Mouse (Mus musculus) retina, postnatal 7 days (tissue): ENCODE data around the gene Armh3.
"Not testable (repeated sequence)": the region's sequence is repeated elsewhere in the genome, so short reads cannot be mapped to it uniquely, and the experiment has no call there.

ENCODE experiments used
- DNase-seq: peaks from one replicate; pipeline ENCODE4 v3.0.0-alpha.2; 2012; ENCODE audit warnings: low read depth, low spot score

The Armh3 gene

DNA sequence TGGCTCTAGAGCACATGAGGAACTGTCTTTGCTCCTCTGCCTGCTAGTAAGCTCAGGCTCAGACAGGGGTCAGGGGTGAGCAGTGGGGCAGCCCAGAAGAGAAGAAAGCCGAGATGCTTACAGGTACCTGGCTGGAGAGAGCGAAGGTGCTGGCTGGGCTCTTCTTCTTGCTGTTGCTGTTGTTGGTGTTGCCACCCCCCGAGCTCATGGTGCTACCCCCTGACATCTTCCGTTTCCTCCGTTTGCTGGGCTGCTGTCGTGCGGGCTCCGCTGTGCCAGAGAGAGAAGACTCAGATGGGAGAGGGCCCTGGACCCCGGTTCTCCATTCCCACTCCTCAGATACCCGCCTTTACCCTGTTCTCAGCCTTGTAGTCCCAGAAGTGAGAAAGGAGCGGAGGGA lies 35.6 kb upstream of the Armh3 start:
- no peak for DNase-seq

DNA sequence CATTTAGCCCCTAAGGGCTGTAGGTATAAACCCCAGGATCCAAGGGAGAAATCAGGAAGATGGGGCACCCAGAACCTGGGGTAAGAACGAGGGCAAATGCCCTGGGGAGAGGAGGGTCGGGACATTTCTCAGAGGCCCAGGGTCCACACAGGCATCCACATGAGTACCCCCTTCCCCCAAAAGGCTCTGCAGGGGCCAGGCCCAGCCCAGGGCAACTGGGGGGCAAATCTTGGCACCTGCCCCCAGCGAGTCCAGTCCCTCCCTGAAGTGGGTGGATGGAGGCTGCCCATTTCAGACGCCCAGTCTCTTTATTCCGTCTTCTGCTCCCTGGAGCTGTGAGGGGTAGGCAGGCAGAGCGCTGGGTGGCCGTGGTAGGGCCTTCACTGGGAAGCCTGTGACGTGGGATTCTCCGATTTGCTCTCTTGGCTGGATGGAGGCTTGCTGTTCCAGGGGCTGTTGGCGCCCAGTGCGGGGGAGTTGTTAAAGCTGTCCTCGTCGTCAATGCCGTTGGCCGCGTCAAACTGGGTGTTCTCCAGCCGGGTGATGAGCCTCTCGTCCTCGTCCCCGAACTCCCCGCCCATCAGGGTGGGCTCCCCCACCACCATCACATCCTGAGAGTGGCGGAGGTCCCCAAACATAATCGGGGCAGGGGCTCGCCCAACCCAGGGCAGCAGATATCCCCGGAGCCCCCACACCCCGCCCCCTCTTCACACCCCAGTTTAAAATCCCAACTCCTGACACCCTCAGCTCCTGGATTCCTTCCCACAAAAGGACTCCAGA lies 34.6 kb upstream of the Armh3 start:
- no peak for DNase-seq

DNA sequence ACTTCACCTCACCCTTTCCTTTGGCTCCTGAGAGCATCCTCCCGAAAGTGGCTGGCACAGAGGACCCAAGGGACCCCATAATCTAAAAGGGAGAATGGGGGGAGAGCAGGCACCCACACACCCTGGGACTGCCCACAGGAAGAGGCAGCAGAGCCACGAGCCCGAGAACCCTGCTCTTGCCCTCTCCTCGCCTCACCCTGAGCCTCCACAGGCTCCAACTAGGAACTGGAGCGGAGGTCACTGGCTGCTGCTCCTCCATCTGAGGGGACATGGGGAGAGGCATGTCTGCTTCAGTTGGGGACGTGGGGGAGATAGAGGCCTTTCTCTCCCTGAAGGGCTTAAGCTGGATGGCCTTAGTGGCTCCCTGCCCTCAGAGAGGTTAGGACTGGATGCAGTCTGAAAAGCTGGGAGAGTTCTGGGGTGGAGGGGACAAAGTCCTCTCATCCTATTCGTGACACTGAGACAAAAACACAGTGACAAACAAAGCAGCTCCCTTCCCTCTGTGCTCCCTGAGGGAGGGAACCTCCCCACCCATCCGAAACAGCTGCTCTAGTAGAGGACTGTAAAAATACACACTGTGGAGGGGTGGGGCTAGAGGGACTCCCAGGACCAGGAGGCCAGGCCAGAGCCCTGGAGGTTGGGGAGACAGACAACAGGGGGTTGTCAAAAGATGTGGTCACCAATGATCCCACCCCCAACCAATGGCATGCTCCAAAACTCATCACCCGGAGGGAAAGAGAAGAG lies 33.6 kb upstream of the Armh3 start:
- no peak for DNase-seq

DNA sequence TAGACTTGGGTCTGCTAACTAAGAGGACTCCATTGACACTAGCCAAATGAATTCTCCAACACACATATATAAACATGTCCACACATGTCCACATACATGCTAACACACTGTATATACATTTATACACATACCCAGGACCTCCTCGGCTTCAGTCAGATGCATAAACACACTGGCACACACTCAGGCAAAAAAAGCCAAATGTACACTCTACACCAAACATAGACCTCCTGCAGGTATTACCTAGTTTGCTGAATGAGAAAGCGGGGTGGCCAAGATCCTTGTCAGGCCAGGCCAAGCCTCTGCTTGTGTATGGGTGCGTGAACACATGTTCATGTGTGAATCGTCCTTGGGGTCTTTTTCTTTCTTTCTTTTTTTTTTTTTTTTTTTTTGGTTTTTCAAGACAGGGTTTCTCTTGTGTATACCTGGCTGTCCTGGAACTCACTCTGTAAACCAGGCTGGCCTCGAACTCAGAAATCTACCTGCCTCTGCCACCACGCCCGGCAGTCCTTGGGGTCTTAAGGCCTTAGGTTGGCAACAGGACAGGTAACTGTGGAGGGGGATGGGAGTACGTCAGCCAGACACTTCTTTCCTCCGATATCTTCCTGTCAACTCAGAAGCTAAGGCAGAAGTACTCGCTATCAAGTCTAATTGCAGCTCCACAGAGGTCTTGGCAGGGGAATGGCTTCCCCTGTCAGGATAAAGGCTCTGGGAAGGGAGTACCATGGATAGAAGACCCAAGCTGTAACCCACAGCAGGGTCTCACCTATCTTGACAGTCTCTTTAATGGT lies 32.1 kb upstream of the Armh3 start:
- no peak for DNase-seq

DNA sequence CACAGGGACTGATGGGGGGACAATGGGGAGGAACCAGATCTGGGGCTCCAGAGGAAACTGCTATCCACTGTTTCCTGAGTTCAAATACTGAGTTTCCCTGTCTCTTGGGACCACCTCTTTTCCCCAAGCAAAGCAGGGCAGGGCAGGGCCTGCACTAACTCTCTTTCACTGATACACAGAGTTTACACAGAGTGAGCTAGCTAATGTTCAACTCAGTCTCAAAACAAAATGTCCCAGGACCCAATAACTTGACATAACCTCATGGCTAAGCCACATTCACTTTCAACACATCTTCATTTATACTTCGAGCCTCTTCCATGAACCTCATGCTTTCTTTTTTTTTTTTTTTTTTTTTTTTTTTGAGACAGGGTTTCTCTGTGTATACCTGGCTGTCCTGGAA lies 31.4 kb upstream of the Armh3 start:
- no peak for DNase-seq

DNA sequence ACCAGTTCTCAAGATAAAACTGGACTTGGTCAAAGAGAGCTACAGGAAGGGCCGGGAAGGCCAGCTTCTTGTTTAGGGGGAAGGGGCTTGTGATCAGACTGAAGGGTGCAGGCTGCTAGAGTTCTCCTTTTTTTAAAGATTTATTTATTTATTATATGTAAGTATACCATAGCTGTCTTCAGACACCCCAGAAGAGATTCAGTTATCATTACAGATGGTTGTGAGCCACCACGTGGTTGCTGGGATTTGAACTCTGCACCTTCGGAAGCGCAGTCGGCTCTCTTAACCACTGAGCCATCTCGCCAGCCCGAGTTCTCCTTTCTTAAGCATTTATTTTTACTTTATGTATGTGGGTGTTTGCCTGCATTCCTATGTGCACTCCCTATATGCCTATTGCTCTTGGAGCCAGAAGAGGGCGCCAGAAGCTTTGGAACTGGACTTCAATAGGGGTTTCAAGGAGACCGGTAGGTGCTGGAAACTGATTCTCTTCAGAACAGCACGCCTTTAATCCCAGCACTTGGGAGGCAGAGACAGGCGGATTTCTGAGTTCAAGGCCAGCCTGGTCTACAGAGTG lies 30.5 kb upstream of the Armh3 start:
- DNase-seq = no peak

DNA sequence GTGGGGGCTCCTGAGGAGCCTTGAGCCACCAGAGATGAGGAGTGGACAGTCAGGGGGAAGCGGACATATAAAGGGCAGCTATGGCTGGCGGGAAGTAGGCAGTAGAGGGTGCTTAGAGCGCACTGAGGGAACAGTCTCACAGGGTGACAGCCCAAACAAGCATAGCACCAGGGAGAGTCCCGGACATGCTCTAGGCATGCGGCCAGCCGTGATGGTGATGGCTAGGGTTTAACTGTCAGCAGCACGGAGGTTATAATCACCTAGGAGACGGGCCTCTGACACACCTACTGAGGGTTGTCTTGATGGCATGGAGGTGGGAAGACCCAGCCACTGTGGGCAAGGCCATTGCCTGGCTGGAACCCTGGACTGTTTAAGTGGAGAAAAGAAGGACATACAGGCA lies 28.3 kb upstream of the Armh3 start:
- DNase-seq = no peak

DNA sequence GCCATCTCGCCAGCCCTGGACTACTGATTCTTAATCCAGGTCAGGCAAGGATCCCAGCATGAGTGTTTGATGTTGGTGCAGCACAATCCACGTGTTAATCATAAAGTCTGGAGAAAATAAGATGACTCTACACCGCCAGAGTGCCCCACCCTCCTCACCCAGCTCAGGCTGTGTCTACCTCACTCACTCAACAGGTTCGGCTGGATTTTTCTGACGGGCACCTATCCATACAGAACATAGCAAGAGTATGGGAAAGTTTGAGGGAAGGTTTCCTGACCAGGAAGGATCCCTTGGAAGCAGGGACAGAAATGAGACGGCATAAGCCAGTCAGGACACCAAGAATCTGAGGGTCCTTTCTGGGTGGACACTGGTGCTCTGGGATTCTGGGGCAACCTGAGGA lies 26.7 kb upstream of the Armh3 start:
- DNase-seq = no peak

DNA sequence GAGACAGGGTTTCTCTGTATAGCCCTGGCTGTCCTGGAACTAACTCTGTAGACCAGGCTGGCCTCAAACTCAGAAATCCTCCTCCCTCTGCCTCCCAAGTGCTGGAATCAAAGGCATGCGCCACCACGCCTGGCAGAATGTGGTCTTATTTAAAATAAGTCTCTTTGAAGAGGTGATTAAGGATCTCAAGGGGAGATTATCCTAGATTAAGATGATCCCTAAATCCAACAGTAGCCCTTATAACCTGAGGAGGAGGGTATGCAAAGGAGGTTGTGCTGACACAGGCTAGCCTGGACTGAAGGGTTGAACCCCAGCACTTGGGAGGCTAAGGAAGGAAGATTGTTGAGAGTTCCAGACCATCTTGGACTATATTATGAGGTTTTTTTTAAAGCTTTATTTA lies 17.7 kb upstream of the Armh3 start:
- DNase-seq = peak; percentile 61

DNA sequence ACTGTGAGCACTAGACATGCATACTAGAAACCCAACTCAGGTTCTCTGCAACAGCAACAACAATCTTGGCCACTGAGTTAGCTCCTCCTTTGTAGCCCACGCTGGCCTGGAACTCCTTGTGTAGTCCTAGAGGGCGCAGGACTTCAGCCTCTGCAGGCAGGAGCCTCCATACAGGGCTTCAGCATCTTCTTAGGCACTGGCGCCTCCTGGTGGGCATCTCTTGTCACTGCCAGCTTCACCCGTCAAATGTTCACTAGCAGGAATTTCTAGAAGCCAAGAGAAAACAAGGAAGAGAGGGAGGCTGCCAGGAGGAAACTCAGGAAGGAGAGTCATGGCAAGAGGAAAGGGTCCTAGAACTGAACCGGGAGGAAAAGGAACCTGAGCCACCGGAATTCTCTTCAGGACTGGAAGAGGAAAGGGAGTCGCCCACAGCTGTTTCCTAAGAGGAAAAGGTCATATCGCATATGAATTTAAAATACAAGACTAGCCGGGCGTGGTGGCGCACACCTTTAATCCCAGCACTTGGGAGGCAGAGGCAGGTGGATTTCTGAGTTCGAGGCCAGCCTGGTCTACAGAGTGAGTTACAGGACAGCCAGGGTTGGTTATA lies 16.4 kb upstream of the Armh3 start:
- DNase-seq = peak; percentile 80

DNA sequence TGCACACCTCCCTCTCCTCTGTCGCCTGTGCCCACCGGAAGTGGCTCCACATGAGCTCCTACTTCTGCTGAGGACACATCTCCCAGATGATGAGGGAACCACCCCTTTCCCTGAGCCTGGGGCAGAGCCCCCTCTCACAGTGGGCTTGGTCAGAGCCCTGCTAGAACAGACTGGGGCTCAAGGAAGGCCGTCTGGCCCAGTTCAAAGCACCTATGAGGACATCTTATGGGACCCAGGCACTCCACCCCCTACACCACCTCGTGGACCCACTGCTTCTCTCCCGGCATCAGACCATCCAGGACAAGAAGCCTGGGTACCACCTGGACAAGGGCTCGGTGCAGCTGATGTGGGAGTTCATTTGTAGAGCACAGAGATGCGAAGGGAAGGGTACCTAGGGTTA lies 7.4 kb upstream of the Armh3 start:
- no peak for DNase-seq

DNA sequence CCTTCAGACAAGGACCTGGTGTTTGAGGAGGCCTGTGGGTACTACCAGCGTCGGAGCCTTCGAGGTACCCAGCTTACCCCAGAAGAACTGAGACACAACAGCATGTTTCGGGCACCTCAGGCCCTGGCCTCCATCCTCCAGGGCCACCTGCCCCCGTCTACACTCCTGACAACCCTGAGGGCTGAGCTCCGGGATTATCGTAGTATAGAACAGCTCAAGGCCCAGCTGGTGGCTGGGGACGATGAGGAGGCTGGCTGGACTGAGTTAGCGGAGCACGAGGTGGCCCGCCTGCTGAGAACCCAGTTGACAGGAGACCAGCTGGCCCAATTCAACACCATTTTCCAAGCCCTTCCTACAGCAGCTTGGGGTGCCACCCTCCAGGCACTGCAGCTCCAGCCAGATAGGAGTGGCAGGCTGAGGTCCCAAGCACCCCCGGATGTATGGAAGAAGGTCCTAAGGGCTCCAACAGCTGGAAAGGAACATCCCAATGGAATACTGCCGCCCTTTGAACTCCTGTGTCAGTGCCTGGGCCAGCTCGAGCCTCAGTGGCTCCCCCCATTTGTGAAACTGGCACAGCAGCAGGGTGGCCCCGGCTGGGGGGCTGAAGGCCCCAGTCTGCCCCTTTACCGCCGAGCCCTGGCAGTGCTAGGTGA lies 6.7 kb upstream of the Armh3 start:
- DNase-seq = no peak

DNA sequence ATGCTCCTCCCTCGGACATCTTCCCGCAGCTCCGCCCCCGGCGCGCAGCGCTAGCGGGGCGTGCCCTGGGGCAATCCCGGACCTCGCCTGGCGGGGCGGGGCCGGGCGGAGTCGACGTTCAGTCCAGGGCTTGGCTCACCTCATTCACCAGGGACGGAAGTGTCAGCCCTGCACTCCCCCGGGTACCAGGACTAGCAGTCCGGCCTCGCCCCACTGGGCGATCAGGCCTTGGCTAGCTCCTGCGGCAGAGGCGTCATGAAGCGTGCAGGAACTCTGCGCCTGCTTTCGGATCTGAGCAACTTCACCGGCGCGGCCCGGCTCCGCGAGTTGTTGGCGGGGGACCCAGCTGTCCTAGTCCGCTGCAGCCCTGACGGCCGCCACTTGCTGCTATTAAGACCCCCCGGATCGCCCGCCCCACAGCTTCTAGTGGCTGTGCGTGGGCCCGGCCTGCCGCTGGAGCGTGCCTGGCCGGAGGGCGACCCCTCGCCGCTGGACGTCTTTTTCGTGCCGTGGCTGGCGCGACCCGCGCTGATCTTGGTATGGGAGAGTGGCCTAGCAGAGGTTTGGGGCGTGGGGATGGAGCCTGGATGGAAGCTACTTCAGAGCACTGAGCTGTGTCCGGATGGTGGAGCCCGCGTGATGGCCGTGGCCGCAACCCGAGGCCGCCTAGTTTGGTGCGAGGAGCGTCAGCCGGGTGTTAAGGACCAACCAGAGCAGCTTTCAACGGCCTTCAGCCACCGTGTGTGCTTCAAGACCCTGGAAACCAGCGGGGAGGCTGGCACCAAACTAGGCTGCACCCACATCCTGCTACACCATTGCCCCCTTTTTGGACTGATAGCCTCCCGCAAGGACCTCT lies 5.3 kb upstream of the Armh3 start, which contains the start of gene Hps6:
Hps6 (plus strand) TSS at position 138 of the 856 bp plus-strand sequence.
- DNase-seq = no peak

DNA sequence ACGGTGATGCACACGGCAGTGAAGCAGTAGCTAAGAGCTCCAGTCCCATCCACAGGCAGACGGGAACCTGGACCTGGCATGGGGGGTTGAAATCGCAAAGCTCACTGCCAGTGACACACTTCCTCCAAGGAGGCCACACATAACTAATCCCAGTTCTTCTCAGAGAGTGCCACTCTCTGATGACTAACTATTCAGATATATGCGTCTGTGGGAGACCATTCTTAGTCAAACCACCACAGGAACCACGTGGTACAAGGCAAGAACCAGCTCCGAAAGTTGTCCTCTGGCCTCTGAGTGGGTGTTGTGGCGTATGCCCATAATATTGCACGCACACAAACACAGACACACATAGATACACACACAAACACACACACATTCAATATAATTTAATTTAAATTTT lies 4.0 kb upstream of the Armh3 start:
- DNase-seq = no peak

DNA sequence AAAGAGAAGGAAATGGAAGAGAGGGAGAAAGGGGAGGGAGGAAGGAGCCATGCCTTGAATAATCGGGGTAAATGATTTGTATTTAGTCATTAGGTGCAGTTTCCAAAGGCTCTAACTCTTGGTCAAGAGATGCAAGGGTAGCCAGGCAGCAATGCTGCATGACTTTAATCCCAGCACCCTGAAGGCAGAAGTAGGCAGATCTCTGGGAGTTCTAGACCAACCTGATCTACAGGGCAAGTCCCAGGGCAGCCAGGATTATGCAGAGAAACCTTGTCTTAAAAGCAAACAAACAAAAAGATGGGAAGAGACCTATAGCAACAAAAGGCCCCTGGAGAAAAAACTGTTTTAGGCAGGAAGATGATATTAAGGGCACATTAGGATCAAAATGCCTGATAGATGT lies 1.1 kb upstream of the Armh3 start:
- DNase-seq = no peak

DNA sequence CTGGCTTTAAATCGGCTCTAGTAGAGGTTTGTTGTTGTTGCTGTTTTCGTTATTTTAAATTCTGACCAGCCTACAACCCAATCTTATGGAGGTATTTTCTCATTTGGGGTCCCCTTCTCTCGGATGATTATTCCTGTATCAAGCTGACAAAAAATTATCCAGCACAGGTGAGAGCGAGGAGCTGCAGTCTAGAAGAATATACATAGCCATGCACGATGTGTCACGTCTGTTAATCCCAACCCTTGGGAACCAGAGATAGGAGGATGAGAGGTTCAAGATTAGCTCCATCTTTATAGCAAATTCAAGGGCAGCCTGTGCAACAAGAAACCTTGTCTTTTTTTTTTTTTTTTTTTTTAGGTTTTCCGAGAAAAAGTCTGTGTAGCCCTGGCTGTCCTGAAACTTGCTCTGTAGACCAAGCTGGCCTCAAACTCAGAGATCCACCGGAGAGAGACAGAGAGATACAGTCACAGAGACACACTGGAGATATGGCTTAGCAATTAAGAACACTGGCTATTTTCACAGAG lies 468 bp upstream of the Armh3 start:
- DNase-seq = no peak

DNA sequence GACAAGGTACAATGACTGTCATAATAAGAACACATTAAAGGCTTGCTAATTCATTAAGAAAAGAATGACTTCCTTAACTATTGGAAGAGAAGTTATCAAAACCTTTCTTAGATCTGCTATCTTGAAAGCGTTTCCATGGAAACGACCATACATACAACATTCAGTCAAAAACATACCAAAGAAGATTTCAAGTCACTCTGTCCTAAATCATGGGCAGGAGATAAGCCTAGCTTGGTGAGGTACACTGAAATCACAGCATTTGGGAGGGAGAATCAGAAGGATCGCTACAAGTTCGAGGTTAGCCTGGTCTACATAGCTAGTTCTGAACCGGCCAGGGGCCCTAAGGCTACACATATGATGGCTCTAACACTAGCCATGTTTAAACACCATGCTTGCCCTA lies 923 bp downstream of the Armh3 start:
- no peak for DNase-seq

DNA sequence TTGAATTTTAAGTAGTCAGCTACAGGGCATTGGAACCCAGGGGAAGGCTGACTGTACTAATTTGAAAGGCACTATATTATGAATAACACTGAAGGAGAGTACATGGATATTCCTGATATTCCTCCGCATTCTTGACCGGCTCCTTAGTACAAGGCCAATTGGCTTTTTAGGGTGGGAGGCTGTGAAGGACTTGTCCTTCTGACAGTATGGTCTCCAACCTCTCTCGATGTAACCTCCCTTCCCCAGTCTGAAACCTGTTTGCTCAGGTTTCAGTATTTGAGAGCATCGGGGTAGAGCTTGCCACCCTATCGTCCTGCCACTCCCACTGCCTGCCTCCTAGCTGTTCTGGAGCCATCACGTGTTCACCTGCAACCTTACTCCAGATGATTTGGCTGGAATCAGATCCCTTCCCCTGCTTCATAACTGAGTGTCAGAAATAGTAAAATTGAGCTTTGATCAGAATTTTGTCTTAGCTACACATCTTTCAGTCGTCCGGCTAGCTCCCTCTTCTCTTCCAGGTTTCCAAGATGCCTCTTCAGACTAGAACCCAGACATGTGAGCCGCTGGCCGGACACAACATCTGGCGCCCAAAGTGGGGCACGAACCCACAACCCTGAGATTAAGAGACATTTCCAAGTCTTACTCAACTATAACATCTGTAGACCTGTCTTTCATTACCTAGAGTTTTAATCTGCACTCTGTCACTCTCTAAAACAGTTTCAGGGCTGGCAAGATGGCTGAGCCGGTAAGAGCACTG lies 4.1 kb downstream of the Armh3 start:
- DNase-seq = no peak

DNA sequence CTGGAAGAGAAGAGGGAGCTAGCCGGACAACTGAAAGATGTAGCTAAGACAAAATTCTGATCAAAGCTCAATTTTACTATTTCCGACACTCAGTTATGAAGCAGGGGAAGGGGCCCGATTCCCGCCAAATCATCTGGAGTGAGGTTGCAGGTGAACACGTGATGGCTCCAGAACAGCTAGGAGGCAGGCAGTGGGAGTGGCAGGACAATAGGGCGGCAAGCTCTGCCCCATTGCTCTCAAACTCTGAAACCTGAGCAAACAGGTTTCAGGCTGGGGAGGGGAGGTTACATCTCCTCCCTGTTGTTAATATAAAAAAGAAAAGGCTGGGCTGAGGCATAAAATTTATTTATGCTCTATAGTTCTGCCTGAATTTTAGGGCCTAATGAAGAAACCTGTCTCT lies 4.8 kb downstream of the Armh3 start:
- not testable (repeated sequence) for DNase-seq
